In the genomic region with DNA sequence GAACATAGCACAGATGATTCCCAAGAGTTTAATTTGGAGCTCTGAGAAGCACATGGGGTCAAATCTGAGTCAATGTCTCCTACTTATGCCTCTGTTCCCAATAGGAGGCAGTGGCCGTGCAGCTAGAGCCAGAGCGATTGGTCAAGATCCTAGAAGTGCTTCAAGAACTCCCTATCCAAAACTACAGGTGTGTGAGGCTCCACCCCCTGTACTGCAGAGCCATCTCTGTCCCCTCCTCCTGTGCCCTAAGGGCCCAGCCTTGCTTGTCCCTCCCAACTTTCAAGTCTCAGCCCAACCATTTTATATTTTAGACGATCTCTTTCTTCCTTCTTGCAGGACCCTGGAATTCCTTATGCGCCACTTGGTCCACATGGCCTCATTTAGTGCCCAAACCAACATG, we compare ENCODE assay signal across 22 mouse cellular contexts. TPM values are rescaled to one million over a fixed set of nuclear protein-coding genes. Genes with fewer than 3 reads are reported as not detected.
DNase-seq lines count a peak whose midpoint lies in the region; TF ChIP-seq lines count a peak whose summit lies in the region.
"Had no signal": no experiment of that assay in that cellular context is flagged by ENCODE, and none has a peak within 500 bp of the region (broad histone marks: within the 10 kb centered on the region; RNA-seq: fewer than 3 reads in every experiment).

No protein-coding gene starts in this region.

- no peak for TF ChIP-seq CTCF in E14TG2a.4 (conservative IDR thresholded peaks at IDR 0.05; ENCODE audit: low read length)
- no peak for TF ChIP-seq CTCF in left cerebral cortex, adult 2 months (IDR thresholded peaks at IDR 0.05)

- H3K27me3 ChIP-seq in E14TG2a.4 (ENCODE audit: insufficient read depth, low read length), result no peaks in the 10 kb centered on the region
- H3K27me3 ChIP-seq: embryonic facial prominence, embryonic 15.5 days had no signal

- H3K4me1 ChIP-seq in E14TG2a.4 (replicated peaks; ENCODE audit: low read depth, low read length), result peaks cover 36% of the 10 kb centered on the region
- H3K4me1 ChIP-seq: embryonic facial prominence, embryonic 13.5 days; embryonic facial prominence, embryonic 15.5 days; forebrain, embryonic 10.5 days; forebrain, embryonic 12.5 days had no signal

- intact Hi-C loops in left cerebral cortex, adult 2 months (cut with DNase I), result no loop called here

- peaks cover 13% of the 10 kb centered on the region; the same call in 1 of the 2 replicates for H3K36me3 ChIP-seq in E14TG2a.4 (ENCODE audit: insufficient read depth, low read length)
- H3K36me3 ChIP-seq: embryonic facial prominence, embryonic 13.5 days; embryonic facial prominence, embryonic 15.5 days; forebrain, embryonic 10.5 days; forebrain, embryonic 12.5 days; G1E had no signal

- no peaks in the 10 kb centered on the region for H3K9me3 ChIP-seq in E14TG2a.4 (ENCODE audit: low read length)
- H3K9me3 ChIP-seq: embryonic facial prominence, embryonic 13.5 days; embryonic facial prominence, embryonic 15.5 days; forebrain, embryonic 10.5 days; forebrain, embryonic 12.5 days; G1E had no signal

- no peak overlapping the region for H3K27ac ChIP-seq in left cerebral cortex, adult 2 months
- H3K27ac ChIP-seq: embryonic facial prominence, embryonic 13.5 days; embryonic facial prominence, embryonic 15.5 days; forebrain, embryonic 10.5 days; forebrain, embryonic 12.5 days had no signal

- peak; percentile 89 for DNase-seq in ES-CJ7 (ENCODE audit: low read depth, low spot score)
- peak; percentile 85 for DNase-seq in R1 (ENCODE audit: low read depth, low spot score)
- no peak for DNase-seq in adrenal gland, adult (ENCODE audit: inconsistent age in 2 of 2, low spot score in 1 of 2)
- DNase-seq in left cerebral cortex, adult 2 months (ENCODE audit: extremely low spot score in 1 of 2, low spot score in 2 of 2), result no peak
- DNase-seq in thymus, postnatal 10 days (ENCODE audit: low spot score in 2 of 2), result no peak
- DNase-seq: adrenal gland, adult 2 months; adrenal gland, postnatal 10 days; adrenal gland, postnatal 25 days; cerebellum, adult 11 months; cerebellum, adult 18-20 months; cerebellum, adult 8-10 months; cerebellum, adult 9-11 months; cerebellum, postnatal 14 days; cerebellum, postnatal 36 days; embryo, embryonic 11 days had no signal

- 0 out of 2 replicates have a peak overlapping the region, but pooled peaks have one; percentile 39 for H3K4me3 ChIP-seq in E14TG2a.4 (replicated peaks; ENCODE audit: low read length)
- no peak overlapping the region for H3K4me3 ChIP-seq in left cerebral cortex, adult 2 months
- H3K4me3 ChIP-seq: embryonic facial prominence, embryonic 13.5 days; embryonic facial prominence, embryonic 15.5 days; erythroblast, embryonic 14.5 days; forebrain, embryonic 10.5 days; forebrain, embryonic 12.5 days had no signal

RNA-seq across cellular contexts. Expression of a gene that starts 9.3 kb away (rescaled TPM):
- 100 to 1,000 TPM in 1 of 2 experiments, 10 to 100 TPM in 1; 99.7 to 106 TPM for total RNA-seq in left cerebral cortex, adult 2 months (2021)

RNA-seq across cellular contexts. Expression of a gene that starts 13.1 kb away (rescaled TPM):
- total RNA-seq in left cerebral cortex, adult 2 months (2021), result 1 to 10 TPM; 2.0 to 2.2 TPM

RNA-seq across cellular contexts. Expression of a gene that starts 16.9 kb away (rescaled TPM):
- total RNA-seq in left cerebral cortex, adult 2 months (2021), result 1 to 10 TPM; 2.9 to 4.3 TPM

RNA-seq across cellular contexts. Expression of a gene that starts 31.9 kb away (rescaled TPM):
- 1 to 10 TPM; 3.0 to 3.1 TPM for total RNA-seq in left cerebral cortex, adult 2 months (2021)
- total RNA-seq: G1E had no signal

RNA-seq across cellular contexts. Expression of a gene that starts 35.5 kb away (rescaled TPM):
- total RNA-seq in left cerebral cortex, adult 2 months (2021), result 1 to 10 TPM; 4.9 to 6.2 TPM

Comparison
In these comparisons a context has a peak if more than half of its experiments do, and no peak if none do; other contexts are left out.
1. DNase-seq: peak in ES-CJ7 (single experiment) and R1 (single experiment); none in adrenal gland, adult (0 of 2), left cerebral cortex, adult 2 months (0 of 2) and thymus, postnatal 10 days (0 of 2).